Mouse (Mus musculus) thymus, postnatal 10 days (tissue): Measurements from ENCODE around the gene Tes.

Source experiments
- DNase-seq, 2 experiments: peaks; one replicate each; pipeline ENCODE4 v3.0.0; 2021; ENCODE audit warnings: low spot score in 2 of 2

Tes gene

DNA sequence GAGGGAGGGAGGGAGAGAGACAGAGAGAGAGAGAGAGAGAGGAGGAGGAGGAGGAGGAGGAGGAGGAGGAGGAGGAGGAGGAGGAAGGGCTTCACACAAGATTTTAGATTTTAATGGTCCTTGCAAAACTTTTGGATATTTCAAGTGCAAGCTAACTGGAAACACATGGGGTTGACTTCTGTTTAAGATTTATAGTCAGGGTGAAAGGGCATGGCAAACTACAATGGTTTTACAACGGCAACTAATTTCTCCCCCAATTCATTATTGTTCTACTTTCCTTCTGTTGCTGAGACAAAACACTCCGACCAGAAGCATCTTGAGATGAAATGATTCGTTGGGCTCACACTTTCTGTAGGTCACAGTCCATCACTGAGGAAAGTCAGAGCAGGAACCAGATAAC lies 87.6 kb downstream of the Tes start:
- DNase-seq = no peak
